Mouse (Mus musculus) kidney, adult 10 weeks (tissue): ENCODE results near the gene Gm49661. TPM values are rescaled to one million over a fixed set of nuclear protein-coding genes. Genes with fewer than 3 reads are reported as not detected.

ENCODE experiments used
- polyA plus RNA-seq: library from polyadenylated mRNA; stranded (reverse); fragments of 350-450 nt; fragmentation: Illumina TruSeq; extraction: RNeasy Lipid Tissue Mini Kit (QIAGEN cat#74804); gene quantifications from one replicate; pipeline ENCODE4 v1.2.3, GENCODE M21; 2014; ENCODE audit warnings: low read depth, low replicate concordance

Gene Gm49661
- polyA plus RNA-seq: not detected

DNA sequence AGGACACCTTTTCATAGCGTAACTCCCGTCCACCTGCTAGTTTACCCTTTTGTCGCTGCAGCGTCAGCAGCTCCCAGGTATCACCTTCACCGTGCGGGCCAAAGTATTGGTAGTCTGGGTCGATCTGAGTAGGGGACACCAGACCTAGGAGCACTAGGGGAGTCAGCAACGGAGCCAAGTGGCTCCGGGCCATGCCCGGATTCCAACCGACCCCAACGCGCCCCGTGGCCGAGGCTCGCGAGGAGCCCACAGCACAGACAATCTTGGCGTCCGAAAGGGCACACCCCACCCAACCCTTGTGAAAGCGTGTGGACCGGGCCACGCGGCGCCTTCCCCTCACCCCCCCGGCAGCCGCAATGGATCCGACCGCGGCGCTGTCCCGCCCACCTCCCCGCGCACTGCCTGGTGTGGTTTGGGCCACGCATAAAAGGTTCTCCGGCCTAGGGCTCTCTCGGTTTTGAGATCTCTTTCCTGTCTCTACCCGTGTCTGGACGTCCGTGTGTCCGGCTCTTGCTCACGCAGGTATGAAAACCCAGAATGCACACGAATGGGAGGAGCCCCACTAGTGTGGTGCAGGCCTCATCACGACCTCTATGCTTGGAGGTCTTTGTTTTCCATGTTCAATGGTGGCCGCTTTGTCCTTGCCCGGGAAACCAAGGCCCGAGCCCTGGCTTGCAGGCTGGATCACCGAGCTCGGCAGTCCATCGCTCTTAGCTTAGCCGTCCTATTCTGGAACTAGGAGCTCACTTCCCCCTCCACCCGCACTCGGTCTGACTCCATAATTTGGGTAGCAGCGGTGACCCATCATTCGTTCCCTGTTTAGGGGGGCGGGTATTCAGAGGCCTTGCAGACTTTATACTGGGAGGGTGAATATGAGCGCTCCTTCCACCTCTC is at the start of gene Gm49661, which contains the start of the genes Prdx2 and Rnaseh2a:
Gm49661 (minus strand) TSS at position 193 of the 894 bp plus-strand sequence.
Prdx2 (plus strand) TSS at position 347 of the 894 bp plus-strand sequence.
Rnaseh2a (minus strand) TSS at position 527 of the 894 bp plus-strand sequence.

DNA sequence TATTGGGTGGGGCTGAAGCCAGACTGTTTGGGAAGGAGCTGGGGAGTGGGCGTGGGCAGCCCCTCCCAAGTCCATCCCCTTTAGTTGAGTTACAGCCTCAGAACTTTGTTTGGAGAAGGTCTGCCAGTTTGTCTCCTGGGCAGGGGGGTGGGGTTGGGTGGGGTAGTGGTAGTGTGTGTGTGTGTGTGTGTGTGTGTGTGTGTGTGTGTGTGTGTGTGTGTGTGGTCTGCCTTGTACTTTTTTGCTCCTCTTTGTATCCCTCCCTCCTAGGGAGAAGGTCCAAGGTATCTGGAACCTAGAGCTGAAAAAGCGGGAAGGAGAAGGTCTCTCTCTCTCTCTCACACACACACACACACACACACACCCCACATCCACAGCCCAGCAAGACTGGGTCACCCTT is 45.2 kb upstream of the Gm49661 start, which contains the start of gene Best2:
Best2 (minus strand) TSS at position 101 of the 400 bp plus-strand sequence.

GRCm38 (mm10) chr8:84990349-84990748 is 21.1 kb upstream of the Gm49661 start, which contains the start of gene Hook2:
TSS of gene Hook2 (plus strand) at chr8:84990603.

DNA sequence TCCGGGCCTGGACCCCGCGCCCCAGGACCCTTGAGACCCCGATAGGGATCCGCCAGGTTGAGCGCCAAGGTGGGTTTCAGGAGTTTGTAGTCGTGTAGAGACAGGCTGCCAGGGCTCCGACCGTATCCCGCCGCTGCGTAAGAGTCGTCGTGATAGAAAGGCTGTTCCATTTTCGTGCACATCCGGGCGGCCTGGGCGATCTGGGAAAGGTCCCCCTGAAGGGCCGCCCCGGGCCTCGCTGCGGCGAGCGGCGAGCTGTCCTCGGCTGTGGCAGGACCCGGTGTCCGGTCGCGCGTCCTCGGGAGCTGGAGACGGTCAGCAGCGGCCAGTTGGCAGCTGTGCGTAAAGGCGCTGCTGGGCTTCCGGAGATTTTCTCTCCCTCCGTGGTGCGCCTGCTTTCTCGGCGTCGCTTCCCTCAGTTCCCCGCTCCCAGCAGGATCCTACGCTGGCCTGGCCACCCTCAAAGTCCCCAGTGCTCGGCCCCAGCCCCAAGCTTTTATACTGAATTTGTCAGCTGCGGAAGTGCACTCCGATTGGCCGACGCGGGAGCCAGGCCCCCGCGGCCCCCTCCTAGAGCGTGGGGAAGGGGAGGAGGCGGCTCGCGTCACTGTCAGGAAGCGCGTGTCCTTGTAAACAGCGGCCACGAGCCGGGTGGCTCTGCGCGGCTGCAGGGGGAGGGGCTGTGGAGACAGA is 9.2 kb upstream of the Gm49661 start, which contains the start of gene Junb:
Junb (minus strand) TSS at position 471 of the 693 bp plus-strand sequence.

DNA sequence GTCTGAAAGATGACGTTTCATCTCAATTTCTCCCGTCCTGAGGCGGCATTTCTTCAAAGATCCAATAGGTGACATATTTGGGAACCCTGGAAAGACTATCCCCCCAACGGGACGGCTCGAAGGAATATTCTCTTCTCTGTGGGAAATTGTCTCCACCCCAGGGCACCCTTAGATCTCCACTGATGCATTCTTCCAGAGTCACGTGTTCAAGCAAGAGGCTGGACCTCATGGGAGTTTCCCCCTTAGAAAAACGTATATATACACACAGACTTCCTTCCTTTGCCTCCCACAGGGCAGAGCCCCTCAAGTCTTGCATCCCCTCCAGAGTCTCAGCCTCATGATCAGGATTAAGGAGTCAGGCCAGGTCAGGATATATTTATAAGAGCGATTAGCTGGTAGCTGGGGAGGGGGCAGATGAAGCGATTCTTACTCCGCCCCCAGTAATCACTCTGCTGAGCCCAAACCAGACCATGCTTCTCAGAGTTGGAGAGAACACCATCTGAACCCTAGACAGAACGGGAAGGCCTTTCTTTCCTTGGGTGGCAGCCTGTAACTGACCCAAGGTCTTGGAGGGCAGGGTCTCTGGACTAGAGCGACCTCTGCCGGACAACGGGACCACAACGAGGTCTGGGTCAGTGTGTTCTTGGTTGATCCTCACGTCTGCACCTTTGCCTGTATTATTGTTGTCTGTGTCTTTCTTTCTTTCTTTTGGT is 22.5 kb downstream of the Gm49661 start, which contains the start of gene Rtbdn:
Rtbdn (plus strand) TSS at position 464 of the 713 bp plus-strand sequence.

GRCm38 (mm10) chr8:84936962-84937546 is 32.2 kb downstream of the Gm49661 start, which contains the start of gene Mast1:
TSS of gene Mast1 (minus strand) at chr8:84937359.

Other genes with a start within 250 kb of the Gm49661 start
- not detected for gene G430095P16Rik, start 246.4 kb downstream of the Gm49661 start, polyA plus RNA-seq
- gene Nfix, start 169.1 kb downstream of the Gm49661 start, polyA plus RNA-seq: 5.1 TPM
- 3.3 TPM for gene Dand5, start 146.6 kb downstream of the Gm49661 start, polyA plus RNA-seq
- not detected for gene Gadd45gip1, start 137.9 kb downstream of the Gm49661 start, polyA plus RNA-seq
- 3.5 TPM for gene Rad23a, start 128.8 kb downstream of the Gm49661 start, polyA plus RNA-seq
- gene Calr, start 122.5 kb downstream of the Gm49661 start, polyA plus RNA-seq: 862 TPM
- gene Farsa, start 112.4 kb downstream of the Gm49661 start, polyA plus RNA-seq: 1.3 TPM
- 6.0 TPM for gene Syce2, start 97.3 kb downstream of the Gm49661 start, polyA plus RNA-seq
- gene Gcdh, start 75.5 kb downstream of the Gm49661 start, polyA plus RNA-seq: 302 TPM
- gene Klf1, start 67.5 kb downstream of the Gm49661 start, polyA plus RNA-seq: not detected
- 7.1 TPM for gene Dnase2a, start 60.9 kb downstream of the Gm49661 start, polyA plus RNA-seq
- gene Mast1, start 32.1 kb downstream of the Gm49661 start, polyA plus RNA-seq: not detected
- gene Rtbdn, start 22.4 kb downstream of the Gm49661 start, polyA plus RNA-seq: not detected
- gene Prdx2, start 154 bp upstream of the Gm49661 start, polyA plus RNA-seq: 35.9 TPM
- 1.1 TPM for gene Rnaseh2a, start 334 bp upstream of the Gm49661 start, polyA plus RNA-seq
- not detected for gene Junb, start 9.3 kb upstream of the Gm49661 start, polyA plus RNA-seq
- 16.4 TPM for gene Hook2, start 21.2 kb upstream of the Gm49661 start, polyA plus RNA-seq
- not detected for gene Best2, start 45.1 kb upstream of the Gm49661 start, polyA plus RNA-seq
- 16.8 TPM for gene Asna1, start 55.8 kb upstream of the Gm49661 start, polyA plus RNA-seq
- gene Trir, start 57.4 kb upstream of the Gm49661 start, polyA plus RNA-seq: 15.0 TPM
- gene Tnpo2, start 67.5 kb upstream of the Gm49661 start, polyA plus RNA-seq: 4.2 TPM
- gene Fbxw9, start 90.6 kb upstream of the Gm49661 start, polyA plus RNA-seq: 0.89 TPM
- not detected for gene Gm5741, start 98.5 kb upstream of the Gm49661 start, polyA plus RNA-seq
- 9.5 TPM for gene Dhps, start 102.3 kb upstream of the Gm49661 start, polyA plus RNA-seq
- 6.1 TPM for gene Wdr83os, start 111.3 kb upstream of the Gm49661 start, polyA plus RNA-seq
- gene Wdr83, start 111.9 kb upstream of the Gm49661 start, polyA plus RNA-seq: 2.3 TPM
- 7.5 TPM for gene Man2b1, start 113.8 kb upstream of the Gm49661 start, polyA plus RNA-seq
- 5.5 TPM for gene Zfp791, start 153.7 kb upstream of the Gm49661 start, polyA plus RNA-seq
- not detected for gene Cks1brt, start 182.5 kb upstream of the Gm49661 start, polyA plus RNA-seq